Mouse (Mus musculus) CH12.LX (cell line): ENCODE results near the gene Pxk.

Experiments
- BHLHE40 ChIP-seq: IDR thresholded peaks from 2 replicates; pipeline ENCODE4 v1.6.1; 2011; ENCODE audit warnings: mild to moderate bottlenecking, low read depth, low read length, improper control_type of control experiment
- E2F4 ChIP-seq: IDR thresholded peaks from 2 replicates; pipeline ENCODE4 v1.6.1; 2011; ENCODE audit warnings: low read depth, low read length, improper control_type of control experiment; ENCODE audit not compliant: insufficient replicate concordance
- EP300 ChIP-seq: IDR thresholded peaks from 2 replicates; pipeline ENCODE4 v1.6.1; 2011; ENCODE audit warnings: low read length, improper control_type of control experiment
- HCFC1 ChIP-seq: IDR thresholded peaks from 2 replicates; pipeline ENCODE4 v1.6.1; 2012; ENCODE audit warnings: low read depth, mild to moderate bottlenecking, inconsistent platforms, low read length, improper control_type of control experiment
- MXI1 ChIP-seq: IDR thresholded peaks from 2 replicates; pipeline ENCODE4 v1.6.1; 2011; ENCODE audit warnings: mild to moderate bottlenecking, low read depth, low read length, improper control_type of control experiment
- NELFE ChIP-seq: IDR thresholded peaks from 2 replicates; pipeline ENCODE4 v1.6.1; 2011; ENCODE audit warnings: low read depth, low read length, improper control_type of control experiment
- POLR2AphosphoS2 ChIP-seq: IDR thresholded peaks from 2 replicates; pipeline ENCODE4 v1.6.1; 2011; ENCODE audit warnings: low read depth, low read length, improper control_type of control experiment
- TBP ChIP-seq: conservative IDR thresholded peaks from 2 replicates; pipeline ENCODE4 v1.6.1; 2011; ENCODE audit warnings: low read depth, low read length, improper control_type of control experiment
- UBTF ChIP-seq: IDR thresholded peaks from 2 replicates; pipeline ENCODE4 v1.6.1; 2012; ENCODE audit warnings: low read depth, mild to moderate bottlenecking, inconsistent platforms, low read length, improper control_type of control experiment, moderate library complexity
- USF2 ChIP-seq: conservative IDR thresholded peaks from 2 replicates; pipeline ENCODE4 v1.6.1; 2011; ENCODE audit warnings: low read depth, low read length, improper control_type of control experiment

- no peak for TF ChIP-seq UBTF
- TF ChIP-seq HCFC1 = no peak
- no peak for TF ChIP-seq TBP
- TF ChIP-seq NELFE = no peak
- TF ChIP-seq EP300 = no peak
- TF ChIP-seq BHLHE40 = no peak
- no peak for TF ChIP-seq E2F4
- TF ChIP-seq MXI1 = no peak
- no peak for TF ChIP-seq POLR2AphosphoS2
- TF ChIP-seq USF2 = no peak
Observed at GRCm38 (mm10) chr14:8054310-8055102, 43.5 kb upstream of the Pxk start.
